Mouse (Mus musculus): ENCODE results near the gene Tldc2. TPM values are rescaled to one million over a fixed set of nuclear protein-coding genes. Genes with fewer than 3 reads are reported as not detected.

Gene Tldc2
- polyA plus RNA-seq, 1 experiment from 2014 or later = 0.71 TPM

DNA sequence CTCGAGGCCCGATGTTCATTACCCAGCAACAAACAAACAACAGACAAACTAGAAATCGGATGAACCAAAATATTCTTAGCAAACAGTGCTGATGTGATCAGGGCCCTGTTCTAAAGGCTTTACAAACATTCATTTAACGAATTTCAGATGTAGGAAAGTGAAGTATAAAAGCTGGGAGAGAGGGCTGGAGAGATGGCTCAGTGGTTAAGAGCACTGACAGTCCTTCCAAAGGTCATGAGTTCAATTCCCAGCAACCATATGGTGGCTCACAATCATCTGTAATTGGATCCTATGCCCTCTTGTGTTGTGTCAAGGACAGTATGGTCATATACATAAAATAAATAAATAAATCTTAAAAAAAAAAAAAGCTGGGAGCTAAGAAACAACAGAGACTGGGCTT is 49.3 kb downstream of the Tldc2 start:
- H3K36me3 ChIP-seq (ENCODE audit: insufficient read depth, low read length) = no peaks in the 10 kb centered on the region
- no peak overlapping the region for H3K4me3 ChIP-seq (ENCODE audit: low read length)
- H3K4me2 ChIP-seq (replicated peaks; ENCODE audit: low read depth, low read length) = no peak overlapping the region
- no peaks in the 10 kb centered on the region for H3K9me3 ChIP-seq (ENCODE audit: low read length)
- ATAC-seq (ENCODE audit: low FRiP score, low TSS enrichment) = no peak
- H3K9ac ChIP-seq (replicated peaks; ENCODE audit: low read length) = no peak overlapping the region
- no peaks in the 10 kb centered on the region for H3K27me3 ChIP-seq (ENCODE audit: insufficient read depth, low read length)
- 90% methylated on average over 4 of the region's 4 CpGs for WGBS
- no peak overlapping the region for H3K27ac ChIP-seq (ENCODE audit: low read length)
- peaks cover 8% of the 10 kb centered on the region; the same call in 1 of the 2 replicates for H3K4me1 ChIP-seq (ENCODE audit: insufficient read depth, low read length)

DNA sequence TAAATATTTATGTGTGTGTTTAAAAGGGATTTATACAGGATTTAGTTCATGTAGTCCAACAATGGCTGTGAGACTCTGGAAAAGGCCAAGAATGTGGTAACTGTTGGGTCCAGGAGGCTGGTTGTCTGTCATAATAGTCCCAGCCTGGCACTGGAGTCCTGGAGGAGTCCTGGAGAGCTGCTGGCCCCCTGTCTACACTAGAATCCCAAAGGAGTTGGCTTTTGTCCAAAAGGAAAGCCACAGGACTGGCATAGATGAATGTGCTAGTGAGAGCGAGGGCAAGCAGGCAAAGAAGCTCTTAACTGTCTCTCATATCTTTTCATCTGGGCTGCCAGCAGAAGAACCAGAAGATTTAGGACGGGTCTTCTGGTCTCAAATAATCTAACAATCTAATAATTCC is 49.8 kb downstream of the Tldc2 start:
- H3K27me3 ChIP-seq (ENCODE audit: insufficient read depth, low read length) = no peaks in the 10 kb centered on the region
- H3K9ac ChIP-seq (replicated peaks; ENCODE audit: low read length) = no peak overlapping the region
- H3K4me2 ChIP-seq (replicated peaks; ENCODE audit: low read depth, low read length) = no peak overlapping the region
- H3K36me3 ChIP-seq (ENCODE audit: insufficient read depth, low read length) = no peaks in the 10 kb centered on the region
- no peaks in the 10 kb centered on the region for H3K9me3 ChIP-seq (ENCODE audit: low read length)
- no peak overlapping the region for H3K27ac ChIP-seq (ENCODE audit: low read length)
- no peak overlapping the region for H3K4me3 ChIP-seq (ENCODE audit: low read length)
- WGBS = 74% methylated on average over 2 of the region's 2 CpGs
- peaks cover 8% of the 10 kb centered on the region; the same call in 1 of the 2 replicates for H3K4me1 ChIP-seq (ENCODE audit: insufficient read depth, low read length)
- no peak for ATAC-seq (ENCODE audit: low FRiP score, low TSS enrichment)

DNA sequence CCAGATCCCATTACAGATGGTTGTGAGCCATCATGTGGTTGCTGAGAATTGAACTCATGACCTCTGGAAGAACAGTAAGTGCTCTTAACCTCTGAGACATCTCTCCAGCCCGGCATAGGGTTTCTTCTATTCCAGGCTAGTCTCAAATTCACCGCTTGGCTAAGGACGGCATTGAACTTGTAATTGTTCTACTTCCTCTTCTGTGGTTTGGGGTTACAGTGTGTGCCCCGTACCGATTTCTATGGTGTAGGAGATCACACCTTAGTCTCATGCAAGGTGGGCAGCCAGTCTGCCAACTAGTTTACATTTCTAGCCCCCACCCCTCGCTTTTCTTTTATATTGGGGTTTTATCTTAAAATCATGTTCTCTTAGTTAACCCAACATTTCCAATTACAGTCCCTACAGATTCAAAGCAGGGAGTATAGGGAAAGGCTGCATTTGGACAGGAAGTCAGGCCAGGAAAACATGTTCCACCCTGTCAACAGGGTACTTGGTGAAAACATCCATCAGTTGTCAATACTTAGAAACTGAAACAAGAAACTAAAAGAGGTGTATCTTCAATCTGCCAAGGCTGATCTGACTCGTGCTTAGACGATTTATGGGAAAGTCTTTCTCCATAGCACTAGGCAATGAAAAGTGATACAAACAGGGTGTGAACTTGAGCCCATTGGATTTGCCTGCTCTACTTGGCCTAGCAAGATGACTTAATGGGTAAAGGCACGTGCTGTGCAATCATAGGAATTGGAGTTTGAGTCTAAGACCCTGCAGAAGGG is 51.3 kb downstream of the Tldc2 start:
- 79% methylated on average over 9 of the region's 9 CpGs for WGBS
- no peak overlapping the region for H3K4me2 ChIP-seq (replicated peaks; ENCODE audit: low read depth, low read length)
- H3K27me3 ChIP-seq (ENCODE audit: insufficient read depth, low read length) = no peaks in the 10 kb centered on the region
- no peaks in the 10 kb centered on the region for H3K9me3 ChIP-seq (ENCODE audit: low read length)
- H3K4me3 ChIP-seq (ENCODE audit: low read length) = no peak overlapping the region
- no peak overlapping the region for H3K27ac ChIP-seq (ENCODE audit: low read length)
- H3K9ac ChIP-seq (replicated peaks; ENCODE audit: low read length) = no peak overlapping the region
- no peak for ATAC-seq (ENCODE audit: low FRiP score, low TSS enrichment)
- H3K36me3 ChIP-seq (ENCODE audit: insufficient read depth, low read length) = no peaks in the 10 kb centered on the region
- H3K4me1 ChIP-seq (ENCODE audit: insufficient read depth, low read length) = peaks cover 8% of the 10 kb centered on the region; the same call in 1 of the 2 replicates

DNA sequence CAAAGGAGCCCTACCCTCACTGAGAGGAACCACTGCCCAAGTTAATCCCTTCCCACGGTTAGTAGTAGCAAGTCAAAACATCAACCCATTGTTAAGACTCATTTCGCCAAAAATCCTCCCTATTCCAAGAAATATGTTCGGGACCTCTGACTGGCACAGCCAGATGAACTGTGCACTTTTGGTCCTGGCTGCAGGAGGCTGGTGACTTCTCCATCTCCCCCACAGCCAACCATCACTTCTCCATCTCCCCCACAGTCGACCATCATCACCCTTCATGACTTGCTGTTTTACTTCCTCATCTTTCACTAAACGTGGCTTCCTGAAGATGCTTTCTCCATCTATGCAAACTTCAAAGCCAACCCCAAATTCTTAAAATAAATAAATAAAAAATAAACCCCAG is 52.0 kb downstream of the Tldc2 start:
- H3K4me3 ChIP-seq (ENCODE audit: low read length) = no peak overlapping the region
- H3K27me3 ChIP-seq (ENCODE audit: insufficient read depth, low read length) = no peaks in the 10 kb centered on the region
- H3K36me3 ChIP-seq (ENCODE audit: insufficient read depth, low read length) = no peaks in the 10 kb centered on the region
- no peak for ATAC-seq (ENCODE audit: low FRiP score, low TSS enrichment)
- peaks cover 2% of the 10 kb centered on the region; the same call in 1 of the 2 replicates for H3K4me1 ChIP-seq (ENCODE audit: insufficient read depth, low read length)
- 78% methylated on average over 5 of the region's 5 CpGs for WGBS
- H3K9me3 ChIP-seq (ENCODE audit: low read length) = no peaks in the 10 kb centered on the region
- no peak overlapping the region for H3K9ac ChIP-seq (replicated peaks; ENCODE audit: low read length)
- no peak overlapping the region for H3K27ac ChIP-seq (ENCODE audit: low read length)
- no peak overlapping the region for H3K4me2 ChIP-seq (replicated peaks; ENCODE audit: low read depth, low read length)

DNA sequence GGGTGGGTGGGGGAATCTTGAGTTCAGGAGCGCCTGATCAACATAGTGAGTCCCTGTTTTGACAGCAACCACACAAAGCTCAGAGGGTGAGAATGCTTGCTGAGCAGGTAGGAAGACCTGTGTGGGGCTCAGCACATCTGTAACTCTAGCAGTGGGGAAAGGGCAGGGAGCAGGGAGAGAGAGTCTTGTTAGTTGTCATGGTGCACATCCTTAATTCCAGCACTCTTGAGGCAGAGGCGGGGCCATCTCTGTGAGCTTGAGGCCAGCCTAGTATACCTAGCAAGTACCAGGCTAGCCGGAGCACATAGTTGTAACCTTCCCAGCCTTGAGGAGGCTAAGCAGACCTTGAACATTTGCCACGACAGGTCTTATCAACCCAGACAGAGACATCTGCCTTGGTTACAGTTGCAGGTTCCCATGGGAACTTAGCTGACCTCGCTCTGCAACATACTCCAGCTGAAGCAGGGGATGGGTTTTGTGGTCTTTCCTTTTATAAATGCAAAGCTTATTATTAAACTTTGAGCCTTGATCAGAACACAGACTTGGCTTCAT is 52.5 kb downstream of the Tldc2 start:
- ATAC-seq (ENCODE audit: low FRiP score, low TSS enrichment) = no peak
- Histone ChIP-seq H3K4me1 (ENCODE audit: insufficient read depth, low read length) (no peaks in the 10 kb centered on the region; the same call in 1 of the 2 replicates), H3K36me3 (ENCODE audit: insufficient read depth, low read length) (no peaks in the 10 kb centered on the region), H3K27ac (ENCODE audit: low read length) (no peak overlapping the region), H3K27me3 (ENCODE audit: insufficient read depth, low read length) (no peaks in the 10 kb centered on the region), H3K4me3 (ENCODE audit: low read length) (no peak overlapping the region), H3K9ac (replicated peaks; ENCODE audit: low read length) (no peak overlapping the region), H3K9me3 (ENCODE audit: low read length) (no peaks in the 10 kb centered on the region), H3K4me2 (replicated peaks; ENCODE audit: low read depth, low read length) (no peak overlapping the region)
- 93% methylated on average over 5 of the region's 5 CpGs for WGBS

DNA sequence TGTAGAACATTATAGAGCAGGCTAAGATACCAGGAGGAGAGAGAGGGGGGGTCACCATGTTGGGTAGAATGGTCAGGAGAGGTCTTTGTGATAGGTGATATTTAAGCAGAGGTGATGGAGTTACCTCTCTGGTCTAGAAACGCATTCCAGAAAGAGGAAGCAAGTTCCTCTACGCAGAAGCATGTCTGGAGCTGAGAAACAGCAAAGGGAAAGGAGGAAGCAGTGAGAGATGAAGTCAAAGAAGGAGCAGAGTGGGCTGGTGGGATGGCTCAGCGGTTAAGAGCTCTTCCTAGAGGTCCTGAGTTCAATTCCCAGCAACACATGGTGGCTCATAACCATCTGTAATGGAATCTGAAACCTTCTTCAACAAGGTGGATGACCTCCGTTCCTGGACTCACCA is 55.1 kb downstream of the Tldc2 start:
- Histone ChIP-seq H3K9ac (replicated peaks; ENCODE audit: low read length) (no peak overlapping the region), H3K27me3 (ENCODE audit: insufficient read depth, low read length) (no peaks in the 10 kb centered on the region), H3K27ac (ENCODE audit: low read length) (no peak overlapping the region), H3K4me2 (replicated peaks; ENCODE audit: low read depth, low read length) (no peak overlapping the region), H3K9me3 (ENCODE audit: low read length) (no peaks in the 10 kb centered on the region), H3K4me3 (ENCODE audit: low read length) (no peak overlapping the region), H3K4me1 (ENCODE audit: insufficient read depth, low read length) (no peaks in the 10 kb centered on the region), H3K36me3 (ENCODE audit: insufficient read depth, low read length) (no peaks in the 10 kb centered on the region)
- ATAC-seq (ENCODE audit: low FRiP score, low TSS enrichment) = no peak
- 90% methylated on average over 4 of the region's 4 CpGs for WGBS

DNA sequence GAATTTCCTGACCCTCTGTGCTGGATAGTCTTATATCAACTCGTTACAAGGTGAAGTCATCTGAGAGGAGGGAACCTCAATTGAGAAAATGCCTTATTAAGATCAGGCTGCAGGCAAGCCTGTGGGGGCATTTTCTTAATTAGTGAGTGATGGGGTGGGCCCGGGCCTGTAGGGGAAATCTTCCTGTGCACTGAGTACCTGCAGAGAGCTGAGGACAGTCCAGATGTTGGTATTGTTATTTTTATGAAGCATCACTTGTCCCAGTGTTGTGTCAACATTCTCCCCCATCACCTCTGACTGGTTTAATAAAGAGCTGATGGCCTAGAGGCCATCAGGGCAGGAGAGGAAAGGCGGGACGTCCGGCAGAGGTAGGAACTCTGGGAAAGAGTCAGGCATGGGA is 57.3 kb downstream of the Tldc2 start:
- no peak for ATAC-seq (ENCODE audit: low FRiP score, low TSS enrichment)
- Histone ChIP-seq H3K27ac (ENCODE audit: low read length) (no peak overlapping the region), H3K36me3 (ENCODE audit: insufficient read depth, low read length) (peaks cover 8% of the 10 kb centered on the region), H3K9me3 (ENCODE audit: low read length) (no peaks in the 10 kb centered on the region), H3K4me3 (ENCODE audit: low read length) (no peak overlapping the region), H3K27me3 (ENCODE audit: insufficient read depth, low read length) (no peaks in the 10 kb centered on the region), H3K4me2 (replicated peaks; ENCODE audit: low read depth, low read length) (no peak overlapping the region), H3K4me1 (ENCODE audit: insufficient read depth, low read length) (no peaks in the 10 kb centered on the region), H3K9ac (replicated peaks; ENCODE audit: low read length) (no peak overlapping the region)
- WGBS = 71% methylated on average over 5 of the region's 5 CpGs

DNA sequence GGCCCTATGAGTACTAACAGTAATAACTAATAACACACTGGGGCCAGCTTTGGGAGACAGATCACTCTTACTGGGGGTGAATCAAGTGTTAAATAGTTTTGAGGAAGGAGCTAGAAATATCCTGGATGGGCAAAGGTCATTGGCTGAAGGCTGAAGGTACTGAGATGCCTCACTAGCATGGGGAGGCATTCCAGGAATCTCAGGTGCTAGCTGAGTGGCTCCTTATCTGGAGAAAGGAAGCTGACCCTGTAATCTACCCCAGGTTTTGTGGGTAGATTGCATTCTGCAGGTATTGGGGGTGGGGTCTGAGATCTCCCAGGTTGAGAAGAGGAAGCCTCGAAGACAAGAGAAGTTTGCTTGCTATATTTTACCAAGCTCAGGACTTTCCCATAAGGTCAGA is 58.3 kb downstream of the Tldc2 start:
- ATAC-seq (ENCODE audit: low FRiP score, low TSS enrichment) = no peak
- 77% methylated on average over 1 of the region's 1 CpGs for WGBS
- H3K4me2 ChIP-seq (replicated peaks; ENCODE audit: low read depth, low read length) = no peak overlapping the region
- no peak overlapping the region for H3K9ac ChIP-seq (replicated peaks; ENCODE audit: low read length)
- H3K27ac ChIP-seq (ENCODE audit: low read length) = no peak overlapping the region
- H3K36me3 ChIP-seq (ENCODE audit: insufficient read depth, low read length) = peaks cover 18% of the 10 kb centered on the region
- no peaks in the 10 kb centered on the region for H3K27me3 ChIP-seq (ENCODE audit: insufficient read depth, low read length)
- no peaks in the 10 kb centered on the region for H3K9me3 ChIP-seq (ENCODE audit: low read length)
- H3K4me3 ChIP-seq (ENCODE audit: low read length) = no peak overlapping the region
- no peaks in the 10 kb centered on the region for H3K4me1 ChIP-seq (ENCODE audit: insufficient read depth, low read length)

Measured in kidney, embryonic 16.5 days (tissue).